Mouse (Mus musculus): ENCODE data around the gene Rpl11.

DNA sequence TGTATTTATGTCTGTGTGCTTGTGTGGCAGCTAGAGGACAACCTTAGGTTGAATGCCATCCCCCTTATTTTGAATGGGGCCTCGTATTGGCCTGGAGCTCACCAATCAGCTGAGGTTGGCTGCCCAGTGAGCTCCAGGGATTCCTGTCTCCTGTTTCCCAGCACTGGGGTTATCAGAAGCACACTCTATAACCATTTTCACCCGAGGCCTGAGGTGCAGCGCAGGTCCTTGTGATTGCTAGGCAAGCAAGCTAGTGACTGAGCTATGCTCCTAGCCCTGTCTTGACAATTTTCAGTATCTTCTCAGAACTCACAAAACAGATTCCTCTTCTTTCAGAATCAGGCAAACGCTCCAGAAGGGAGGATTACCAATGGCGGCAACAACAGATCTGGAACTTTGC, 68.7 kb downstream of the Rpl11 start:
- TF ChIP-seq CTCF (conservative IDR thresholded peaks at IDR 0.05; ENCODE audit: insufficient read depth, insufficient read length, low read depth, low read length) (no peak), POLR2A (IDR thresholded peaks at IDR 0.05; ENCODE audit: low read depth, low read length) (no peak)
